Mouse (Mus musculus): ENCODE results near the gene Tceanc2. TPM values are rescaled to one million over a fixed set of nuclear protein-coding genes. Genes with fewer than 3 reads are reported as not detected.

Gene Tceanc2
- polyA plus RNA-seq (2015; fragmentation: Nextera tagmentation; extraction: Ambion mirVana): 13.0 and 20.1 TPM in 2 replicates

DNA sequence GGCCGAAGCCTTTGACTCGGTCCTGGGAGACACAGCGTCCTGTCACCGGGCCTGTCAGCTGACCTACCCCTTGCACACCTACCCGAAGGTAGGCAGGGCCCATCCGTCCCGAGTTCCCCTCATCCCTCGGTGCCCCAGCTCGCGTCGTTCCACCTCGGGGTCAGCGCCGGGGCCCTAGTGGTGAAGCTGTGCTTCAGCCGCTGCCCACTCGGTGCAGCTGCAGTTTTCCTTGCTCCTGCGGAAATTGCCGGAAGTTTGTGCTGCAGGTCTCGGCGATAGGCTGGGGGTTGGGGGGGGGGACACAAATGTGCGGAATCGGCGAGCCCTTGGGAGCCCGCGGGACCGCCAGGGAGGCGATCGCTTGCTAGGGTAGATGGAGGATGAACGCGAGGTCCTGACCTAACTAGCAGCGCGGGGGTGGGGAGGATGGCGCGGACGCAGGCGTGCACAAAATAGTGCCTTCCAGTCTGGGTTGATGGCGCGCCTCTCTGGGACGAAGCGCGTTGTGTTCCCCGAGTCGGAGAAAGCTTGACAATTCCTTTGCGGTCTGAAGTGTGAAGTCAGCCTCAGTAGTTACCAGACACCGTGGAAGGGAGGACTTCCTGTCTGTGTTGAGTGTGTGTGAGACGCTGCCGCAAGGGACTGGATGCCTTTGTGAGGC is at the start of gene Tceanc2:
TSS of gene Tceanc2 (minus strand) at position 287 of the 661 bp plus-strand sequence.
- Histone ChIP-seq H3K9ac (peak within 1 kb of the TSS; percentile 69), H3K4me1 (replicated peaks) (peaks cover 31% of the 10 kb centered on the region), H3K36me3 (peaks cover 9% of the 10 kb centered on the region; the same call in 1 of the 2 replicates), H3K27ac (peak within 1 kb of the TSS; percentile 97), H3K27me3 (no peaks in the 10 kb centered on the region), H3K4me3 (peak within 1 kb of the TSS; percentile 90), H3K9me3 (replicated peaks) (no peaks in the 10 kb centered on the region), H3K4me2 (peak within 1 kb of the TSS; percentile 75)
- WGBS: 0% methylated on average over 47 of the region's 47 CpGs
- peak; percentile 57 for ATAC-seq (replicated peaks; ENCODE audit: insufficient number of reproducible peaks, insufficient read depth, low FRiP score, low read depth)

DNA sequence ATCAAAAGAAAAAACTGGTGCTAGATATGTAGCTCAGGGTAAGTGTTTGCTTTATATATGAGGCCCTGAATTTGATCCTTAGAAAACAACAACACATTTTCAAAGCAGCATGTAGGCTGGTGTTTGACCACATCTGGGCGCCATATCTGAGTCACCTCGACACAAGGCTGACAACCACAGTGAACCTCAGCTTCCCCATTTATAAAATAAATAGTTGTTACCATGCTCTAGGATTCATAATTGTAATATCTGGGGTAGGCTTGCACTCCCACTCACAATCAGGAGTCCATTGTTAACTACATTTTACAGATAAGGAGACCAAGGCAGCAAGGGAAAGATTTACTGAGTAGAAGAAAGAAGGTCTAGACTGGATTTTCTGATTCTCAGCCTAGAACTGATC is 47.4 kb upstream of the Tceanc2 start:
- no peak for ATAC-seq (replicated peaks; ENCODE audit: insufficient number of reproducible peaks, insufficient read depth, low FRiP score, low read depth)
- Histone ChIP-seq H3K27ac (no peak overlapping the region), H3K4me2 (no peak overlapping the region), H3K36me3 (no peaks in the 10 kb centered on the region), H3K9me3 (replicated peaks) (no peaks in the 10 kb centered on the region), H3K4me1 (replicated peaks) (no peaks in the 10 kb centered on the region), H3K4me3 (no peak overlapping the region), H3K9ac (no peak overlapping the region), H3K27me3 (no peaks in the 10 kb centered on the region; the same call in 1 of the 2 replicates)
- WGBS: 78% methylated on average over 2 of the region's 2 CpGs

DNA sequence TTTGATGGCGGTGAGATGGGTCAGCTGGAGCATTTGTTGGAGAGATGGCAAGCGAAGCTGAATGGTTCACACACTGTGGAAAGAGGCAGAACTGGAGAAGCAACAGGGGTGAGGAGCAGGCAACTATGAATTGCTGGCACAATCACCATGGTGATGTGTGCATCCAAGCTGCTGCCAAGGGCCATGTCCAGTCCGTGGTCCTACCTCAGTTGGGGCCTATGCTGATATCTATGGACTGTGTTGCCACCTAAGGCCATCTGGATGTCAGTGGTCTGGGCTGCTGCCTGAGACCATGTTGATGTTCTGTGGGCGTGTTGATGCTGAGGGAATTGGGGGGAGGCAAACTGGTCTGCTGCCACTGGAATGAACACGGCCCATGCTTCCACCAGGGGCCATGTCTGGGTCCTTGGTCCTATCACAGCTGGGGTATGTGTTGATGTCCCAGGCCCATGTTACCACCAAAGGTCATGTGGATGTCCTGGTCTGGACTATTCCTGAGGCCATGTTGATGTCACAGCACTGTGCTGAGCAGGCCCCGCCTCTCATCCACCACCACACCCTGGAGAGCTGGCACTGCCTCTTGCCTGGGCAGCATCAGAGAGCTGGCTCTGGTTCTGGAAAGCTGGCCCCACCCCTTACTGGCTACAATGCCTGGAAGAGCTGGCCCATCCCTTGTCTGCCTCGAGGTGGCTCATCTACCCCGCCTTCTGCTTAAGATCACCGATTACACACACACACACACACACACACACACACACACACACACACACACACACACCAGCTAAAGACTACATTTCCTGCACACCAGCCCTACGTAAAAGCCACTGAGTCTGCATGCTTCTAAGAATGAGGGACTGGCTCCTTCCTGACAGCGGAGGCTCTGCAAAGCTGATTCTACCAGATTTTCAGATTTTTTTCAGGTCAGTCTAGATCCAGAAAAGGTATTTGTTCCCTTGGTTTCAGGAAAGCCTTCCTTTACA is 44.6 kb upstream of the Tceanc2 start:
- no peaks in the 10 kb centered on the region for H3K36me3 ChIP-seq
- H3K9me3 ChIP-seq (replicated peaks): no peaks in the 10 kb centered on the region
- H3K4me3 ChIP-seq: no peak overlapping the region
- H3K4me2 ChIP-seq: no peak overlapping the region
- ATAC-seq (replicated peaks; ENCODE audit: insufficient number of reproducible peaks, insufficient read depth, low FRiP score, low read depth): peak; percentile 78
- H3K9ac ChIP-seq: no peak overlapping the region
- 77% methylated on average over 11 of the region's 11 CpGs for WGBS
- H3K27me3 ChIP-seq: peaks cover 7% of the 10 kb centered on the region
- H3K4me1 ChIP-seq (replicated peaks): no peaks in the 10 kb centered on the region
- no peak overlapping the region for H3K27ac ChIP-seq

DNA sequence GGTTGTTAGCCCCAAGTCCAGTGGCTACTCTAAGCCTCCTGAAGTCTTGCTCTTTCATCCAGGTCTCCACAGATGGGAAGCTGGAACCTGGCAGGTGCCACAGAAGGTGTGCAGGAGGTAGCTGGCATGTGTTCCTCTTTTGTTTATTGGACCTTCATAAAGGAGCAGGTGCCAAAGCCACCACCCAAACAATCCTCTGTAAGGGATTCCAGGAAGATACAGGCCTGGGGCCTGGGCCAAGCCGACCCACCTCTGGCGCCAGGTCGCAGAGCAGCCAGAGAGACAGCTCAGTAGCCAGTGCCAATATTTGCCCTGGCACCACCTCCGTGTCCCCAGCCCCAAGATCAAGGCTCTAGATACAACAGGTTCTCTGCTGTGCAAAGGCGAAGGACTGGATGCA is 42.6 kb upstream of the Tceanc2 start:
- H3K9me3 ChIP-seq (replicated peaks): no peaks in the 10 kb centered on the region
- H3K4me3 ChIP-seq: no peak overlapping the region
- H3K9ac ChIP-seq: no peak overlapping the region
- no peak overlapping the region for H3K27ac ChIP-seq
- H3K36me3 ChIP-seq: no peaks in the 10 kb centered on the region
- 81% methylated on average over 5 of the region's 5 CpGs for whole genome bisulfite sequencing
- H3K27me3 ChIP-seq: peaks cover 20% of the 10 kb centered on the region
- ATAC-seq (replicated peaks; ENCODE audit: insufficient number of reproducible peaks, insufficient read depth, low FRiP score, low read depth): no peak
- no peak overlapping the region for H3K4me2 ChIP-seq
- H3K4me1 ChIP-seq (replicated peaks): no peaks in the 10 kb centered on the region

DNA sequence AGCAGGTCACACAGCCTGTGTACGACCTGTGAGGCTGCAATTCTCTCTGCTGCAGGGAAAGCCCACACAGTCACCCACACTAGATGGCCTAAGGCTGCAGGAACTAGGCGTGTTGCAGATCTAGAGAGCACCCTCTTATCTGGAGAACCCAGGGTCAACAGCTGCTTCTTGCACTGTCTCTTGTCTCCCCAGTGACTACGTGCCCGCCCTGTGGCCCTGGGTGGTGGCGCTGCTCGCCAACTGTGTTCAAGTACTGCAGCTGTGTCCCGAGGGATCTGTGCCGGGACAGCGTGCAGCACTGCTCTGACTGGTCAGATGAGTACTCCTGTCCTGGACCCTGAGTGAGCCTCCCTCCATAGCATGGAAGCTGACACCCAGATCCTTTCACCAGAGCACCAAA is 38.7 kb upstream of the Tceanc2 start:
- Histone ChIP-seq H3K4me1 (replicated peaks) (no peaks in the 10 kb centered on the region), H3K27me3 (peaks cover 56% of the 10 kb centered on the region), H3K4me2 (no peak overlapping the region), H3K27ac (no peak overlapping the region), H3K9me3 (replicated peaks) (no peaks in the 10 kb centered on the region), H3K9ac (no peak overlapping the region), H3K36me3 (no peaks in the 10 kb centered on the region), H3K4me3 (no peak overlapping the region)
- WGBS: 46% methylated on average over 9 of the region's 9 CpGs
- 0 out of 2 replicates have a peak, but pooled peaks have one; percentile 21 for ATAC-seq (replicated peaks; ENCODE audit: insufficient number of reproducible peaks, insufficient read depth, low FRiP score, low read depth)

DNA sequence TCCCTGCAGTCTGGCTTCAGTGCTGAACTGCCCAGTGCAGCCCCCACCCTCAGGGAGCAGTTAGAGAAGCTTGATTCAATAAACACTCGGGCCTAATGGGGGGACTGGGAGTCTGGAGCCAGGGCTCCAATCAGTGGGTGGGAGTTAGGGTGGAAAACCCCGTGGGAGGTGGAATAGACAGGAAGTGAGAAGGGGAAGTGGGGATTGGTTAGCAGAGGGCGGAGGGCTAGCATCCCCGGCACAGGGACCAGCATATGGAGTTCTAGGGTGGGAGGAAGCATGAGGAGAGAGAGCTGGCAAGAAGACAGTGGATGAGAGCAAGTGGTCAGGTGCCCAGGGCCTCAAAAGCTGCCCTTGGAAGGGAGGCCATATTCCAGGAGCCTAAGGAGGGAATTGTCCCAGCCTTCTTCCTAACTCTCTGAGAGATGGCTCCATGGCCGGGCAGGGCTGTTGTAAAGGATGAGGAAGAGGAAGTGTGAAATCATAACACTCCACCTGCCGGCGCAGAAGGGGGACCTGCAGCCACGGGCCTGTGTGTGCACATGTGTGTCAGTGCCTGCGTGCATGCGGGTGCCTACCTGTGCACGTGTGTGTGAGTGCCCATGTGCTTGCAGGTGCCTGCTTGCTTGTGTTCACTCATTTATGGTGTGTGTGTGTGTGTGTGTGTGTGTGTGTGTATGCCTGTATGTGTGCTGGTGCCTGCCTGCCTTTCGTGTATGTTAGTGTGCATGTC is 34.5 kb upstream of the Tceanc2 start:
- Histone ChIP-seq H3K4me3 (no peak overlapping the region), H3K27me3 (peaks cover 71% of the 10 kb centered on the region), H3K9ac (no peak overlapping the region), H3K36me3 (no peaks in the 10 kb centered on the region), H3K4me1 (replicated peaks) (peaks cover 4% of the 10 kb centered on the region), H3K4me2 (no peak overlapping the region), H3K27ac (no peak overlapping the region), H3K9me3 (replicated peaks) (no peaks in the 10 kb centered on the region)
- WGBS: 72% methylated on average over 12 of the region's 12 CpGs
- ATAC-seq (replicated peaks; ENCODE audit: insufficient number of reproducible peaks, insufficient read depth, low FRiP score, low read depth): no peak; the same call in 1 of the 2 replicates

DNA sequence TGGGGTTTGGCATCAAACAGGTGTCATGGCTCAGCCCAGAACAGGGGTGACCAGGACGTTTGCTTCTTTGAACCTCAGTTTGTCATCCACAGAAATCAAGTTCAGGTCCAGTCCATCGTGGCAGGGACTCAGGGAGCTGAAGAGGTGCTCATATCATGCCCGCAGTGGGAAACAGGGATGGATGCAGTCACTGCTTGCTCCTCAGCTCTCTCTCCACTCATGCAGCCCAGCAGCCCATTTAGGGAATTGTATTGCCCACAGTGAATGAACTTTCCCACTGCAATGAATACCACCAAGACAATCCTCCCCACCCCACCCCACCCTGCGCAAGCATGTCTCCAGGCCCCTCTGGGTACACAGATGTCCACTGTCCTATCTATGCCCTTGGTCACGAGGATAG is 33.0 kb upstream of the Tceanc2 start:
- Histone ChIP-seq H3K4me1 (replicated peaks) (peaks cover 4% of the 10 kb centered on the region), H3K9ac (no peak overlapping the region), H3K27ac (no peak overlapping the region), H3K36me3 (peaks cover 5% of the 10 kb centered on the region; the same call in 1 of the 2 replicates), H3K4me2 (no peak overlapping the region), H3K9me3 (replicated peaks) (no peaks in the 10 kb centered on the region), H3K27me3 (peaks cover 70% of the 10 kb centered on the region), H3K4me3 (no peak overlapping the region)
- 75% methylated on average over 5 of the region's 5 CpGs for WGBS
- ATAC-seq (replicated peaks; ENCODE audit: insufficient number of reproducible peaks, insufficient read depth, low FRiP score, low read depth): no peak

DNA sequence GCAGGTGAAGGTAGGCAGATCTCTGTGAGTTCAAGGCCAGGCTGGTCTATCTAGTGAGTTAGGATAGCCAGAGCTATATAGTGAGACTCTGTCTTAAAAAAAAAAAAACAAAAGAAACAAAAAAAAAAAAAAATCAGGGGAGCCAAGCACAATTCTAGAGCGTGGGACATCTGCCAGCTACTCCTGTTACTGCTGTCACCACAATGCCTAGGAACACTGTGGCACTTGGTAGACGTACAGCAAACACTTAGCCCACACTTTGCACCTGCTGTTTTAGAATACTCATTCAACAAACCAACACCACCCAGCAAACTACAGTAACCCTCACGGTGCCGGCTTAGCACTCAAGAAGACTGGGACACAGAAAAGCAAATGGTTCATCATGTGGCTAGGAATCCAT is 32.5 kb upstream of the Tceanc2 start:
- Histone ChIP-seq H3K36me3 (peaks cover 9% of the 10 kb centered on the region; the same call in 1 of the 2 replicates), H3K9me3 (replicated peaks) (no peaks in the 10 kb centered on the region), H3K4me3 (no peak overlapping the region), H3K27me3 (peaks cover 68% of the 10 kb centered on the region), H3K27ac (no peak overlapping the region), H3K4me1 (replicated peaks) (peaks cover 4% of the 10 kb centered on the region), H3K9ac (no peak overlapping the region), H3K4me2 (no peak overlapping the region)
- WGBS: 44% methylated on average over 4 of the region's 4 CpGs
- no peak for ATAC-seq (replicated peaks; ENCODE audit: insufficient number of reproducible peaks, insufficient read depth, low FRiP score, low read depth)

DNA sequence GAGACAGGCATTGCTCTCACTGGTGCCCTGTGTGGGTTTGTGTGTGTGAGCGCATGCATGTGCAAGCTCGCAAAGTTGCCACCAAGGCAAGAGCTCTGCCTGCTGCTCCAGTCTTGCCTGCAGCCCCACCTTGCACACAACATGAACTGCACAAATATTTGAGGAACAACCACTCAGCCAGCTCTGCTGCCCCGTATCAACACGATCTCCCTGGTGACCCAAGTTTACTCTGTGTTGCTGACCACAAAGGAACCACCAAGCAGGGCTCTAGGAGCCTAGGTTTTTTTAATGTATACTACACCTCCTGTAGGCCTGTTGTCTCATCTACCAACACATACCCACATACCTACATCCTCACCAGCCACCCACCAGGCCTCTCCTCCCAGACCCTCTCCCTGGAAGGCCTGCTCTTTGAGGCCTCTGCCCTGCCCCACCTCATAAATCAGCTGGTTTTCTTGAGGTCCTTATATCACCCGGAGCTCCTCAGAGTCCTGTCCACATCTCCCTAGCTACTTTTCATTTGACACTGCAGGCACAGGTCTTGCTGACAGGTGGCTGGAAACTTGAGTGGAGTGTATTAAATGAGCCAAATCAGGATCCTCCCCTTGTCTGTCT is 31.7 kb upstream of the Tceanc2 start:
- ATAC-seq (replicated peaks; ENCODE audit: insufficient number of reproducible peaks, insufficient read depth, low FRiP score, low read depth): no peak
- no peak overlapping the region for H3K4me3 ChIP-seq
- peaks cover 9% of the 10 kb centered on the region; the same call in 1 of the 2 replicates for H3K36me3 ChIP-seq
- H3K9ac ChIP-seq: no peak overlapping the region
- no peaks in the 10 kb centered on the region for H3K9me3 ChIP-seq (replicated peaks)
- no peak overlapping the region for H3K27ac ChIP-seq
- peaks cover 4% of the 10 kb centered on the region for H3K4me1 ChIP-seq (replicated peaks)
- no peak overlapping the region for H3K4me2 ChIP-seq
- WGBS: 69% methylated on average over 5 of the region's 5 CpGs
- H3K27me3 ChIP-seq: peaks cover 59% of the 10 kb centered on the region

DNA sequence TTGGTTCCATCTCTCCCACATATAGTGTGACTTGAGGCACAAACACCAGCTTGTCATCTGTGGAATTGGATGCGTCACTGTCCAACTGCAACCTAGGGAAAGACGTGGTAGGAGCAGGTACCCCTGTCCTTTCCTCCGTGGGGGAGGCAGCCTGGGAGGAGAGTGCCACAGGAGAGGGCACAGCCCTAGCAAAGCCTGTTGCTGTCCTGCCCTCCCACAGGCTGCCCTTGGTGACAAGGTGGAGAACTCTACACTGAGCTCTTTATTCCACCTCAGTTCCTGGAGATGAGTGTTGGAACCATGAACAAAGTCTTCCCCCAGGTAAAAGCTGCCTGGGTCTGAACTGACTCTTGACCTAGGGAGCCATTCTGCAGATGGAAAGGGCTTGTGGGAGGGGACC is 30.0 kb upstream of the Tceanc2 start, which contains the start of gene Ldlrad1:
TSS of gene Ldlrad1 (plus strand) at position 301 of the 400 bp plus-strand sequence.
- H3K27me3 ChIP-seq: peaks cover 43% of the 10 kb centered on the region

More for the DNA sequence above, 30.0 kb upstream of the Tceanc2 start, which contains the start of gene Ldlrad1:
- 88% methylated on average over 3 of the region's 3 CpGs for WGBS
- Histone ChIP-seq H3K4me1 (replicated peaks) (peaks cover 4% of the 10 kb centered on the region), H3K4me3 (no peak within 1 kb of the TSS), H3K9me3 (replicated peaks) (no peaks in the 10 kb centered on the region), H3K4me2 (no peak within 1 kb of the TSS), H3K27ac (no peak within 1 kb of the TSS), H3K9ac (no peak within 1 kb of the TSS), H3K36me3 (peaks cover 11% of the 10 kb centered on the region; the same call in 1 of the 2 replicates)
- no peak for ATAC-seq (replicated peaks; ENCODE audit: insufficient number of reproducible peaks, insufficient read depth, low FRiP score, low read depth)
